Mouse (Mus musculus): ENCODE data around the gene Atxn2. TPM values are rescaled to one million over a fixed set of nuclear protein-coding genes. Genes with fewer than 3 reads are reported as not detected.
A peak's percentile ranks its signal among the peaks of the same experiment; 100 is the strongest.

Gene Atxn2
- polyA plus RNA-seq, 1 experiment from 2014 or later: 59.4 TPM

DNA sequence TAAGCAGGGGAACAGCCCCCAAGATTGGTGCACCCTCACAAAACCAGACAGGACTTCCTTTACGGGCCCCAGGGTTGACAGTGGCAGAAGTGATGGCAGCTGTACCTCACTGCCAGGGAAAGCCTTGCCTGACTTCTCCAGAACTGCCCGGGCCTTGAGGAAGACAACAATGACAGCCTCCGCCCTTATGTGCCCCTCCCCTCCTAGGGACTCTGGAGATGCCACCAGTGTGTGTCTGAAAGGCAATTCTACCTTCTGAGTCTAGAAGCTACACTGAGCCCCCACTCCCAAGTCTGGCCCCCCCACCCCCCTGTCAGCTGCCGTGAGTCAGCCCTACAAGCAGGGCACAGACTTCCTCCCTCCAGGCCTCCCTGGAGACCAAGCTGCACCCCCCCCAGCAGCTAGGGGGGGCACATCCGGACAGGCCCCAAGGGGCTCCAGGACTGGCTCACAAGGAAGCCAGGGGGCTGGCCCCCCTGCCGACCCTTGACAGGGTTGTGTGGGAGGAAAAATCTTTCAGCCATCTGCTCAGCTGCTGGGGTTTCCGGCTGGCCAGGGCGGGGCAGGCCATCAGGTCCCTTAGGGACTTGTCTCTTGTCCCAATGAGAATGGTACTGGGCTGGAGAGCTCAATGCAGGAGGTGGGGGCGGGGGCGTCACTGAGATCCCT lies 122.6 kb downstream of the Atxn2 start:
- Histone ChIP-seq H3K9me3 (ENCODE audit: control insufficient read depth, low read length) (no peaks in the 10 kb centered on the region), H3K4me2 (ENCODE audit: low read length) (peak overlapping the region; percentile 63), H3K4me3 (ENCODE audit: low read depth, low read length) (no peak overlapping the region), H3K4me1 (replicated peaks; ENCODE audit: control insufficient read depth, insufficient read depth, low read length) (peaks cover 46% of the 10 kb centered on the region), H3K27ac (ENCODE audit: low read depth) (no peak overlapping the region), H3K27me3 (replicated peaks; ENCODE audit: control insufficient read depth, insufficient read depth, low read length) (0 out of 2 replicates have a peak, but pooled peaks cover 7% of the 10 kb centered on the region), H3K9ac (ENCODE audit: low read length) (no peak overlapping the region), H3K36me3 (ENCODE audit: control insufficient read depth, insufficient read depth, low read length) (no peaks in the 10 kb centered on the region)
- 34% methylated on average over 10 of the region's 10 CpGs for WGBS
- ATAC-seq (replicated peaks; ENCODE audit: low FRiP score, low TSS enrichment, low read depth): no peak
- DNase-seq (ENCODE audit: low spot score): no peak

- H3K9me3 ChIP-seq (ENCODE audit: control insufficient read depth, low read length): no peaks in the 10 kb centered on the region
- DNase-seq (ENCODE audit: low spot score) (no peak), ATAC-seq (replicated peaks; ENCODE audit: low FRiP score, low TSS enrichment, low read depth) (no peak)
- 70% methylated on average over 7 of the region's 7 CpGs for WGBS
- no peak overlapping the region for H3K9ac ChIP-seq (ENCODE audit: low read length)
- no peaks in the 10 kb centered on the region for H3K36me3 ChIP-seq (ENCODE audit: control insufficient read depth, insufficient read depth, low read length)
- H3K27ac ChIP-seq (ENCODE audit: low read depth): no peak overlapping the region
- peak overlapping the region; percentile 63 for H3K4me2 ChIP-seq (ENCODE audit: low read length)
- peaks cover 46% of the 10 kb centered on the region for H3K4me1 ChIP-seq (replicated peaks; ENCODE audit: control insufficient read depth, insufficient read depth, low read length)
- H3K27me3 ChIP-seq (replicated peaks; ENCODE audit: control insufficient read depth, insufficient read depth, low read length): 0 out of 2 replicates have a peak, but pooled peaks cover 6% of the 10 kb centered on the region
- H3K4me3 ChIP-seq (ENCODE audit: low read depth, low read length): no peak overlapping the region
These were observed 123.1 kb downstream of the Atxn2 start for GRCm38 (mm10) chr5:121834241-121834606.

GRCm38 (mm10) chr5:121834991-121835747 lies 124.0 kb downstream of the Atxn2 start:
- Histone ChIP-seq H3K4me3 (ENCODE audit: low read depth, low read length) (peak overlapping the region; percentile 73), H3K9ac (ENCODE audit: low read length) (peak overlapping the region; percentile 8; the same call in 1 of the 2 replicates), H3K27me3 (replicated peaks; ENCODE audit: control insufficient read depth, insufficient read depth, low read length) (0 out of 2 replicates have a peak, but pooled peaks cover 4% of the 10 kb centered on the region), H3K9me3 (ENCODE audit: control insufficient read depth, low read length) (no peaks in the 10 kb centered on the region), H3K4me2 (ENCODE audit: low read length) (peak overlapping the region; percentile 63), H3K4me1 (replicated peaks; ENCODE audit: control insufficient read depth, insufficient read depth, low read length) (peaks cover 46% of the 10 kb centered on the region), H3K36me3 (ENCODE audit: control insufficient read depth, insufficient read depth, low read length) (no peaks in the 10 kb centered on the region), H3K27ac (ENCODE audit: low read depth) (no peak overlapping the region)
- WGBS: 33% methylated on average over 12 of the region's 12 CpGs
- no peak for ATAC-seq (replicated peaks; ENCODE audit: low FRiP score, low TSS enrichment, low read depth)
- no peak for DNase-seq (ENCODE audit: low spot score)

DNA sequence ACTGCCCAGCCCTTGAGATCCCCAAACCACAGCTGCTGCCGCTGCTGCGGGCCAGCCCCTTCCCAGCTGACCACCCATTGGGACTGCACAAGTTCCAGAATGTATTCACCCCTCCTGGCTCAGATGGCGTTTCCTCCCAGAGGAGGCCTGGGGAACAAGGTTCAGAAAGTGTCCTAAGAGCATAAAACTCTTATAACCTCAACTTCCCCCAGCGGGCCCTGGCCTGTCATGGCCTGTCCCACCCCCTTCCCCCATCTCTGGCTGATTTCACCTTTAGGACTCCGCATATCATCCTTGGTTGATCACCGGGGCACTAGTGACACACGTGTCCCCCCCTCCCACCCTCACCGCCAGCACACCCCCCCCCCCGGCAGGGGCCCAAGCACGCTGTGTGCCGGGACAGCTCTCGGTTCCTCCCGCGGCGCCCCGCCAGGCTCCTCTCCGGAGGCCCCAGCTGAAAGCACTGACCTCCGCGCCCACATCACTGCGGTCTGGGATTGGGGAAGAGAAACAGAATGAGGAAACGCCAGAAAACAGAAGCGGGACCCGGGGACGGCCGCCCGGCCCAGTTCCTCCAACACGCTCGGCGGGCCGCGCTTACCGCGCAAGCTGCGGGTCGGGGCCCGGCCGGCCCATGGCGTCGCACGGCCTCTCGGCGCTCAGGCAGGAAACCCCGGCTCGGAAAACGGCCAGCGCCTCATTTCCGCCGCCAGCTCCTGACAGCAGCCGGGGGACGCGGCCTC lies 125.0 kb downstream of the Atxn2 start:
- H3K4me3 ChIP-seq (ENCODE audit: low read depth, low read length): peak overlapping the region; percentile 73
- H3K27ac ChIP-seq (ENCODE audit: low read depth): peak overlapping the region; percentile 75
- under 1% methylated on average over 51 of the region's 51 CpGs for WGBS
- DNase-seq (ENCODE audit: low spot score) (peak; percentile 88), ATAC-seq (replicated peaks; ENCODE audit: low FRiP score, low TSS enrichment, low read depth) (peak; percentile 13; the same call in 1 of the 2 replicates)
- peaks cover 46% of the 10 kb centered on the region for H3K4me1 ChIP-seq (replicated peaks; ENCODE audit: control insufficient read depth, insufficient read depth, low read length)
- H3K9me3 ChIP-seq (ENCODE audit: control insufficient read depth, low read length): no peaks in the 10 kb centered on the region
- H3K9ac ChIP-seq (ENCODE audit: low read length): peak overlapping the region; percentile 74
- H3K36me3 ChIP-seq (ENCODE audit: control insufficient read depth, insufficient read depth, low read length): no peaks in the 10 kb centered on the region
- H3K27me3 ChIP-seq (replicated peaks; ENCODE audit: control insufficient read depth, insufficient read depth, low read length): 0 out of 2 replicates have a peak, but pooled peaks cover 4% of the 10 kb centered on the region
- H3K4me2 ChIP-seq (ENCODE audit: low read length): peak overlapping the region; percentile 63

DNA sequence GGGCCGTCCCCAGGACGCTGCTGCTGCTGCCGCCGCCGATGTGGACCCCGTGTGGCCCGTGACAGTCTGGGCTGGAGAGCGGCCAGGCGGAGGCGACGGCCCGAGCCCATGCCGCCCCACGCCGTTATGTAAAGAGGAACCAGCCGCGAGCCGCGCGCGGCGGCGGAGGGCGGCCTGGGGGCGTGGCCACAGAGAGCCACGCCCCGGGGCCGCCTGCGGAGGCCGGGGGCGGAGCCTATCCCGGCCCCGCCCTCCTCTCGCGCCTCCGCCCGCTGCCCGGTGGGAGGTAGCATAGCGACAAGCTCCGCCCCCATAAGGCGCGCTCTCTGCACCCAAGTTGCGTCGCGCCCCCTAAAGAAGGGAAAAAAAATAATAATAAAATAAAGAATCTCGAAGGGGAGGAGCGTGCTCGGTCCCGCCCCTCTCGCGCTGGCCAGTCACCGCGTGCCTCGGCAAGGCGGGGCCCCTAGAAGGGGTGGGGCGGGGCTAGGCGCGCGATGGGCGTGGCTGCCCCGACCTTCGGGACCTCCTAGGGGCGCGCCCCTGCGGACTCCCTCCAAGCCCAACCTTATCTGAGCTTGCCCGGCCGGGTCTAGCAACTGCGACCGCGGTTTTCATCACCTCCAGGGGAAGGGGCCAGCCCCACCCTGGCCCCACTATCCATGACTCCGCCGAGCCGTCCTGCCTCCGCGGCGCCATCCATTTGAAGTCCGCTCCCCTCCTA lies 125.7 kb downstream of the Atxn2 start:
- Histone ChIP-seq H3K27ac (ENCODE audit: low read depth) (peak overlapping the region; percentile 81), H3K36me3 (ENCODE audit: control insufficient read depth, insufficient read depth, low read length) (no peaks in the 10 kb centered on the region), H3K4me3 (ENCODE audit: low read depth, low read length) (peak overlapping the region; percentile 73), H3K27me3 (replicated peaks; ENCODE audit: control insufficient read depth, insufficient read depth, low read length) (0 out of 2 replicates have a peak, but pooled peaks cover 4% of the 10 kb centered on the region), H3K4me1 (replicated peaks; ENCODE audit: control insufficient read depth, insufficient read depth, low read length) (peaks cover 46% of the 10 kb centered on the region), H3K9me3 (ENCODE audit: control insufficient read depth, low read length) (no peaks in the 10 kb centered on the region), H3K9ac (ENCODE audit: low read length) (peak overlapping the region; percentile 74), H3K4me2 (ENCODE audit: low read length) (peak overlapping the region; percentile 63)
- under 1% methylated on average over 77 of the region's 77 CpGs for WGBS
- peak; percentile 83 for ATAC-seq (replicated peaks; ENCODE audit: low FRiP score, low TSS enrichment, low read depth)
- peak; percentile 94 for DNase-seq (ENCODE audit: low spot score)

DNA sequence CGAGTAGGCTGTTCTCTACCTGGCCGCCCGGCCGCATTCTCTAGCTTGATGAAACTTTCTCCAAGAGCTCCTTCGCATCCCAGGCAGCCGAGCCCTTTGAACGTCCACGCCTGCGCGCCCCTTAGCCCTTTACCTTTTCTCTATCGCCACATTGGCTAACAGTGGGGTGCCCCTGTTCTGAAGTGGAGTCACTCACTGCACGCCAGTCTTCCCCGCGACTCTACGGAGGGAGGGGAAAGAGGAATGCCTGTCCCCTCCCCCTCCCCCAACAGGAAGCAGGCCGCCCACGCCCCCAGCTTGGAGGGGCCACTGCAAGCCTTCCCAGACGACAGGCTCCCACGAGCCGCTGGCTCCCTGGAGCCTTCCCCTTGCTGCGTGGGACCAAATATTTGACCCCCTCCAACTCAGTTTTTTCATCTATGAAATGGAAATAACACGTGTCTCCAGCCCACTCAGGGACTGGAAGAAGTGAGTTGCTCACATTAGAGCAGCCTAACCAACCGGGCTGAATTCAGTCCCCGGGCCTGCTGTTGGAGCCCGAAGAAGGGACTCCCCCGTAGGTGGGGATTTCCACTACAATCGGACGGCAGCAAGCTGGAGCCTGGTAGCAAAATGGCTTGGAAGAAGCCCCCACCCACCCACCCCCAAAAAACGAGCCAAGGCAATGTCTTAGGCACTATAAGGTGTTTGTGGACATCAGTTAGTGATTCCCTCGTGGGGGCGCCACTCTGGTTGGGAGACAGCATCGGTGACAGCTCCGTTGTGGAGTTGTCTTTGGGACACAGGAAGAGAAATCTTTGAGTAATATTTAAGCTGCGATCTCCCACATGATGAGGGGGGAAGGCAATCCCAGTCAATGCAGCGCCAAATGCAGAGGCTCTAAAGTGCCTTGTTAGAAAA lies 126.6 kb downstream of the Atxn2 start, which contains the start of gene Sh2b3:
Gene Sh2b3, minus strand, starts transcription at position 206 of the 900 bp plus-strand sequence.
- peak within 1 kb of the TSS; percentile 73 for H3K4me3 ChIP-seq (ENCODE audit: low read depth, low read length)
- H3K9ac ChIP-seq (ENCODE audit: low read length): peak within 1 kb of the TSS; percentile 74
- peak within 1 kb of the TSS; percentile 81 for H3K27ac ChIP-seq (ENCODE audit: low read depth)
- DNase-seq (ENCODE audit: low spot score): peak; percentile 70
- 1% methylated on average over 35 of the region's 35 CpGs for WGBS
- peaks cover 38% of the 10 kb centered on the region for H3K4me1 ChIP-seq (replicated peaks; ENCODE audit: control insufficient read depth, insufficient read depth, low read length)
- H3K4me2 ChIP-seq (ENCODE audit: low read length): peak within 1 kb of the TSS; percentile 63
- peak; percentile 34; the same call in 1 of the 2 replicates for ATAC-seq (replicated peaks; ENCODE audit: low FRiP score, low TSS enrichment, low read depth)
- no peaks in the 10 kb centered on the region for H3K36me3 ChIP-seq (ENCODE audit: control insufficient read depth, insufficient read depth, low read length)
- 0 out of 2 replicates have a peak, but pooled peaks cover 4% of the 10 kb centered on the region for H3K27me3 ChIP-seq (replicated peaks; ENCODE audit: control insufficient read depth, insufficient read depth, low read length)
- no peaks in the 10 kb centered on the region for H3K9me3 ChIP-seq (ENCODE audit: control insufficient read depth, low read length)

- Histone ChIP-seq H3K4me3 (ENCODE audit: low read depth, low read length) (peak overlapping the region; percentile 73), H3K4me1 (replicated peaks; ENCODE audit: control insufficient read depth, insufficient read depth, low read length) (peaks cover 34% of the 10 kb centered on the region), H3K27ac (ENCODE audit: low read depth) (peak overlapping the region; percentile 9; the same call in 1 of the 2 replicates), H3K9ac (ENCODE audit: low read length) (peak overlapping the region; percentile 22), H3K9me3 (ENCODE audit: control insufficient read depth, low read length) (no peaks in the 10 kb centered on the region), H3K36me3 (ENCODE audit: control insufficient read depth, insufficient read depth, low read length) (no peaks in the 10 kb centered on the region), H3K4me2 (ENCODE audit: low read length) (peak overlapping the region; percentile 63), H3K27me3 (replicated peaks; ENCODE audit: control insufficient read depth, insufficient read depth, low read length) (peaks cover 10% of the 10 kb centered on the region)
- peak; percentile 76 for DNase-seq (ENCODE audit: low spot score)
- ATAC-seq (replicated peaks; ENCODE audit: low FRiP score, low TSS enrichment, low read depth): no peak
- 2% methylated on average over 46 of the region's 46 CpGs for WGBS
These were observed 127.4 kb downstream of the Atxn2 start for GRCm38 (mm10) chr5:121838341-121839127.

All from intestine, embryonic 14.5 days (tissue).